In genomic region chr9:53705491-53705991, GRCm38 (mm10) we compare ENCODE assay signal across 7 mouse cellular contexts. TPM values are rescaled to one million over a fixed set of nuclear protein-coding genes. Genes with fewer than 3 reads are reported as not detected.
DNase-seq lines count a peak whose midpoint lies in the region; ATAC-seq and TF ChIP-seq lines count a peak whose summit lies in the region.

No protein-coding gene starts in this region.

- H3K36me3 ChIP-seq in E14TG2a.4 (ENCODE audit: insufficient read depth, low read length): no peaks in the 10 kb centered on the region
- no peaks in the 10 kb centered on the region for H3K36me3 ChIP-seq in forebrain, embryonic 11.5 days (ENCODE audit: control insufficient read depth, insufficient read depth, low read length)
- H3K36me3 ChIP-seq in hindbrain, embryonic 10.5 days: no peaks in the 10 kb centered on the region
- H3K36me3 ChIP-seq in limb, embryonic 15.5 days: no peaks in the 10 kb centered on the region
- no peaks in the 10 kb centered on the region for H3K36me3 ChIP-seq in midbrain, embryonic 14.5 days (ENCODE audit: control insufficient read depth, insufficient read depth, low read length)
- no peaks in the 10 kb centered on the region for H3K36me3 ChIP-seq in stomach, embryonic 16.5 days (ENCODE audit: control insufficient read depth, insufficient read depth, low read length)

- H3K27ac ChIP-seq in forebrain, embryonic 11.5 days (ENCODE audit: low read depth, low read length): no peak overlapping the region; the same call in 1 of the 2 replicates
- H3K27ac ChIP-seq in hindbrain, embryonic 10.5 days: peak overlapping the region; percentile 83
- no peak overlapping the region for H3K27ac ChIP-seq in limb, embryonic 15.5 days
- 0 out of 2 replicates have a peak overlapping the region, but pooled peaks have one; percentile 26 for H3K27ac ChIP-seq in midbrain, embryonic 14.5 days (replicated peaks; ENCODE audit: low read depth, low read length)
- no peak overlapping the region for H3K27ac ChIP-seq in stomach, embryonic 16.5 days (ENCODE audit: low read length)

- DNase-seq in WW6 (ENCODE audit: low read depth, low spot score): peak; percentile 70
- DNase-seq in forebrain, embryonic 11.5 days (ENCODE audit: low spot score): no peak
- DNase-seq in hindbrain, embryonic 10.5 days (ENCODE audit: low spot score): no peak
- peak; percentile 73 for DNase-seq in midbrain, embryonic 14.5 days

- no peaks in the 10 kb centered on the region for H3K9me3 ChIP-seq in E14TG2a.4 (ENCODE audit: low read length)
- no peaks in the 10 kb centered on the region for H3K9me3 ChIP-seq in forebrain, embryonic 11.5 days (ENCODE audit: control insufficient read depth, low read length)
- no peaks in the 10 kb centered on the region for H3K9me3 ChIP-seq in hindbrain, embryonic 10.5 days
- H3K9me3 ChIP-seq in limb, embryonic 15.5 days: no peaks in the 10 kb centered on the region
- H3K9me3 ChIP-seq in midbrain, embryonic 14.5 days (ENCODE audit: control insufficient read depth, low read length): no peaks in the 10 kb centered on the region
- no peaks in the 10 kb centered on the region for H3K9me3 ChIP-seq in stomach, embryonic 16.5 days (replicated peaks; ENCODE audit: control insufficient read depth, low read length)

- peak; percentile 13 for ATAC-seq in forebrain, embryonic 11.5 days (replicated peaks; ENCODE audit: low FRiP score)
- 0 out of 2 replicates have a peak, but pooled peaks have one; percentile 44 for ATAC-seq in limb, embryonic 15.5 days (ENCODE audit: insufficient number of reproducible peaks, low FRiP score, low TSS enrichment, low read depth)
- ATAC-seq in midbrain, embryonic 14.5 days (ENCODE audit: low FRiP score, low TSS enrichment): peak; percentile 68
- ATAC-seq in stomach, embryonic 16.5 days (ENCODE audit: insufficient read depth, low FRiP score): no peak; the same call in 1 of the 2 replicates

- peak overlapping the region; percentile 69 for H3K4me2 ChIP-seq in forebrain, embryonic 11.5 days (ENCODE audit: low read depth, low read length, severe bottlenecking)
- peak overlapping the region; percentile 81 for H3K4me2 ChIP-seq in limb, embryonic 15.5 days
- H3K4me2 ChIP-seq in midbrain, embryonic 14.5 days (ENCODE audit: low read length): peak overlapping the region; percentile 75
- H3K4me2 ChIP-seq in stomach, embryonic 16.5 days (ENCODE audit: low read depth, low read length): peak overlapping the region; percentile 75

- H3K9ac ChIP-seq in forebrain, embryonic 11.5 days (ENCODE audit: low read length): peak overlapping the region; percentile 61
- no peak overlapping the region for H3K9ac ChIP-seq in limb, embryonic 15.5 days
- H3K9ac ChIP-seq in midbrain, embryonic 14.5 days (replicated peaks; ENCODE audit: low read length): peak overlapping the region; percentile 65
- no peak overlapping the region for H3K9ac ChIP-seq in stomach, embryonic 16.5 days (ENCODE audit: low read length)

- peaks cover 19% of the 10 kb centered on the region for H3K4me1 ChIP-seq in E14TG2a.4 (replicated peaks; ENCODE audit: low read depth, low read length)
- H3K4me1 ChIP-seq in forebrain, embryonic 11.5 days (replicated peaks; ENCODE audit: control insufficient read depth, insufficient read depth, low read length): no peaks in the 10 kb centered on the region; the same call in 1 of the 2 replicates
- peaks cover 23% of the 10 kb centered on the region for H3K4me1 ChIP-seq in hindbrain, embryonic 10.5 days (replicated peaks)
- H3K4me1 ChIP-seq in limb, embryonic 15.5 days: peaks cover 17% of the 10 kb centered on the region
- H3K4me1 ChIP-seq in midbrain, embryonic 14.5 days (ENCODE audit: control insufficient read depth, insufficient read depth, low read length): peaks cover 5% of the 10 kb centered on the region; the same call in 1 of the 2 replicates
- peaks cover 10% of the 10 kb centered on the region; the same call in 1 of the 2 replicates for H3K4me1 ChIP-seq in stomach, embryonic 16.5 days (ENCODE audit: control insufficient read depth, insufficient read depth, low read length)

- WGBS in forebrain, embryonic 11.5 days: 0% methylated on average over 28 of the region's 28 CpGs
- under 1% methylated on average over 28 of the region's 28 CpGs for WGBS in hindbrain, embryonic 10.5 days
- WGBS in limb, embryonic 15.5 days: under 1% methylated on average over 28 of the region's 28 CpGs
- WGBS in midbrain, embryonic 14.5 days: under 1% methylated on average over 28 of the region's 28 CpGs
- under 1% methylated on average over 28 of the region's 28 CpGs for WGBS in stomach, embryonic 16.5 days

- peak overlapping the region; percentile 92 for H3K4me3 ChIP-seq in E14TG2a.4 (replicated peaks; ENCODE audit: low read length)
- H3K4me3 ChIP-seq in forebrain, embryonic 11.5 days (ENCODE audit: low read depth, low read length): peak overlapping the region; percentile 60
- H3K4me3 ChIP-seq in hindbrain, embryonic 10.5 days: peak overlapping the region; percentile 74
- H3K4me3 ChIP-seq in limb, embryonic 15.5 days: peak overlapping the region; percentile 46
- peak overlapping the region; percentile 65 for H3K4me3 ChIP-seq in midbrain, embryonic 14.5 days (replicated peaks; ENCODE audit: low read depth, low read length)
- peak overlapping the region; percentile 48 for H3K4me3 ChIP-seq in stomach, embryonic 16.5 days (replicated peaks; ENCODE audit: low read length)

- H3K27me3 ChIP-seq in E14TG2a.4 (ENCODE audit: insufficient read depth, low read length): 0 out of 2 replicates have a peak, but pooled peaks cover 2% of the 10 kb centered on the region
- no peaks in the 10 kb centered on the region for H3K27me3 ChIP-seq in forebrain, embryonic 11.5 days (ENCODE audit: control insufficient read depth, insufficient read depth, low read length)
- 0 out of 2 replicates have a peak, but pooled peaks cover 5% of the 10 kb centered on the region for H3K27me3 ChIP-seq in hindbrain, embryonic 10.5 days (ENCODE audit: insufficient read depth, poor library complexity, severe bottlenecking)
- H3K27me3 ChIP-seq in limb, embryonic 15.5 days: peaks cover 4% of the 10 kb centered on the region; the same call in 1 of the 2 replicates
- H3K27me3 ChIP-seq in midbrain, embryonic 14.5 days (ENCODE audit: control insufficient read depth, insufficient read depth, low read length): no peaks in the 10 kb centered on the region
- no peaks in the 10 kb centered on the region for H3K27me3 ChIP-seq in stomach, embryonic 16.5 days (ENCODE audit: control insufficient read depth, insufficient read depth, low read length)

- TF ChIP-seq CTCF in E14TG2a.4 (conservative IDR thresholded peaks at IDR 0.05; ENCODE audit: low read length): no peak

RNA-seq across cellular contexts. Expression of gene Rab39, which starts 0.5 kb away (rescaled TPM):
- 4.8 TPM in 2 replicates for polyA plus RNA-seq in forebrain, embryonic 11.5 days (2014; fragmentation: Nextera tagmentation; extraction: Ambion mirVana)
- polyA plus RNA-seq in hindbrain, embryonic 10.5 days (2016; fragmentation: Nextera tagmentation; extraction: Ambion mirVana): 3.5 and 5.0 TPM in 2 replicates
- 0.38 and 0.45 TPM in 2 replicates for polyA plus RNA-seq in limb, embryonic 15.5 days (2015; fragmentation: Nextera tagmentation; extraction: Ambion mirVana)
- polyA plus RNA-seq in midbrain, embryonic 14.5 days (2014; fragmentation: Nextera tagmentation; extraction: Ambion mirVana): 2.8 and 3.0 TPM in 2 replicates
- 0.40 and 0.51 TPM in 2 replicates for polyA plus RNA-seq in stomach, embryonic 16.5 days (2015; fragmentation: Nextera tagmentation; extraction: Ambion mirVana)

RNA-seq across cellular contexts. Expression of gene Cul5, which starts 35.7 kb away (rescaled TPM):
- 46.9 and 47.8 TPM in 2 replicates for polyA plus RNA-seq in forebrain, embryonic 11.5 days (2014; fragmentation: Nextera tagmentation; extraction: Ambion mirVana)
- polyA plus RNA-seq in hindbrain, embryonic 10.5 days (2016; fragmentation: Nextera tagmentation; extraction: Ambion mirVana): 34.0 and 37.0 TPM in 2 replicates
- 29.0 and 32.9 TPM in 2 replicates for polyA plus RNA-seq in limb, embryonic 15.5 days (2015; fragmentation: Nextera tagmentation; extraction: Ambion mirVana)
- 64.1 and 69.3 TPM in 2 replicates for polyA plus RNA-seq in midbrain, embryonic 14.5 days (2014; fragmentation: Nextera tagmentation; extraction: Ambion mirVana)
- 21.8 and 22.3 TPM in 2 replicates for polyA plus RNA-seq in stomach, embryonic 16.5 days (2015; fragmentation: Nextera tagmentation; extraction: Ambion mirVana)

Comparison
In these comparisons a context has a peak if more than half of its experiments do, and no peak if none do; other contexts are left out.
1. DNase-seq: peak in WW6 (single experiment) and midbrain, embryonic 14.5 days (single experiment); none in forebrain, embryonic 11.5 days (single experiment) and hindbrain, embryonic 10.5 days (single experiment).
2. H3K27ac ChIP-seq: peak in hindbrain, embryonic 10.5 days (single experiment) and midbrain, embryonic 14.5 days (single experiment); none in forebrain, embryonic 11.5 days (single experiment), limb, embryonic 15.5 days (single experiment) and stomach, embryonic 16.5 days (single experiment).
3. H3K9ac ChIP-seq: peak in forebrain, embryonic 11.5 days (single experiment) and midbrain, embryonic 14.5 days (single experiment); none in limb, embryonic 15.5 days (single experiment) and stomach, embryonic 16.5 days (single experiment).
4. Peak in every context shown above with its lines, with median percentiles within 50 percentile points of each other: H3K4me3 ChIP-seq and H3K4me2 ChIP-seq.